Mouse (Mus musculus) small intestine, adult 2 months (tissue): Measurements from ENCODE around the gene Nsun2.

Experiments
- CTCF ChIP-seq: fragments of 200-500 bp; IDR thresholded peaks from 2 replicates; pipeline ENCODE4 v1.5.1; 2012; ENCODE audit warnings: low read depth, mild to moderate bottlenecking, control low read depth, inconsistent platforms, low read length, moderate library complexity, mixed read lengths; ENCODE audit not compliant: insufficient replicate concordance, insufficient read length; ENCODE audit errors: extremely low read depth
- POLR2A ChIP-seq: fragments of 200-500 bp; IDR thresholded peaks from 2 replicates; pipeline ENCODE4 v1.6.1; 2012; ENCODE audit warnings: low read depth, mild to moderate bottlenecking, control low read depth, inconsistent platforms, low read length, moderate library complexity

DNA sequence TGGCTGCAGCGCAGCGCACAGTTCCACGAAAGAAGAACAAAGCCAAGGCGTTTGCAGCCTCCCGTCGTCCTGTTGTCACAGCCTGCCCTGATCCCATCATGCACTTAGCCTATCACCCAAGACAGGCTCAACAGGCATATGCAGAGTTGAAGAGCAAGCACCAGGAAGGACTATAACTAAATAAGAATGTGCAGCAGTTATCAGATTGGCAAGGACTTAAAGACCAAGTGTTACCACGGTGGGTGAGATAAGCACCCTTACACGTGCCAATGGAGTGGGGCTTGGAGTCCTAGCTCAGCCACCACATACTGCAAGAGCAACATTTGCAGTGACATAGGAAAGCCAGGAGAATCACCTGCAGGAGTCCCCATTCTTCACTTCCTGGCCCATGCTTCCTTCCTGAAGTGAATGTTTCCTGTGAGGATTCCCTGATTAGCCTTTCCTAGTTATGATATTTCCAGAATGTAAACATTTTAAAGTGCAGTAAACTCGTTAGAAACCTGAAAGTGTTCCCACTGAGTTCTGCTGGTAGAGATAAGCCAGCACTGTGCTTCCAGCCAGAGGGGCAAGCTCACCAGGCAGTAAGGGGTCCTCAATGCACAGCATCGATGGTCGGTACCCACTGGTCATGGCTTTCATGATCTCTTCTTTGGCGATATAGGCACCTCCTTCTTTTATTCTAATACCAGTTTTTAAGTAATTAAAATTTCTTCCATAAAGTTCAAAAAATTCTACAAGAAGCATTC lies 27.0 kb upstream of the Nsun2 start:
- no peak for TF ChIP-seq CTCF
- TF ChIP-seq POLR2A = no peak
